Mouse (Mus musculus) neural tube, embryonic 10.5 days (tissue): ENCODE results near the gene Gm3269.
"Not testable (repeated sequence)": the region's sequence is repeated elsewhere in the genome, so short reads cannot be mapped to it uniquely, and the experiment has no call there.

Source experiments
- DNase-seq: peaks from one replicate; pipeline ENCODE4 v3.0.0-alpha.2; 2017; ENCODE audit warnings: low spot score; ENCODE audit errors: extremely low spot score

Gene Gm3269

DNA sequence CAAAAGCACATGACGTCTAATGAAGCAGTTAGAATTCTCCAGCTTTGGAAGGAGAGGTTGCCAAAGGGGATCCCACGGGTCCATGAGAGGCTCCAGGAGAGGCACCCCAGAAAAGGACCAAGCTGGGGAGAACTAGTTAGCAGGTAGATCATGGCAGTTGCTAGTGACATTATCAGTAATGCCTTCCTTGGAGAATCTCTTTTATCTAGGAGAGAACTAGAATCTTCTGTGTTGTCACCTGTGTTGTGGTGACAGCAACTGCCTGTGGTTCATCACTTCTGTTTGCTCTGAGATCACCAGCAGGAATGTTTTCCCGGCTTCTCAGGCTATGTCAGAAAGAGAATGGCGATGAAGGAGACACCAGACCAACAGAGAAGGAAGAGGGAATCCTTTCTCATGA is at the start of gene Gm3269:
TSS of gene Gm3269 (plus strand) at position 301 of the 400 bp plus-strand sequence.
- DNase-seq, result not testable (repeated sequence)

- DNase-seq, result not testable (repeated sequence)
These were observed 31.5 kb upstream of the Gm3269 start for GRCm38 (mm10) chr14:4806421-4806820.

DNA sequence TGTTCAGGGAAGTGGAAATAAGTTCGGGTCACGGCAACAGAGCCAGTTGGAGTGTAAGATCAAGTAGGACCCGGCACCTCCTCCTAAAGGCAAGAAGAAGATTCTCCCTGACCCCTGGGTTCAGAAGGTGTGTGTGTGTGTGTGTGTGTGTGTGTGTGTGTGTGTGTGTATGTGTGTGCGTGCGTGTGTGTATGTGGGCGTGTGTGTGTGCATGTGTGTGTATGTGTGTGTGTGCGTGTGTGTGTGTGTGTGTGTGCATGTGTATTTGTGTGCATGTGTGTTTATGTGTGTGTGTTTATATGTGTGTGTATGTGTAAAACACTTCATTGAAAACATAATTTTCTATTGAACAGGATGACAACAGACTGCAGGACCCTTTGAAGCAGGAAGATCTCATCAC is 16.0 kb upstream of the Gm3269 start:
- not testable (repeated sequence) for DNase-seq

DNA sequence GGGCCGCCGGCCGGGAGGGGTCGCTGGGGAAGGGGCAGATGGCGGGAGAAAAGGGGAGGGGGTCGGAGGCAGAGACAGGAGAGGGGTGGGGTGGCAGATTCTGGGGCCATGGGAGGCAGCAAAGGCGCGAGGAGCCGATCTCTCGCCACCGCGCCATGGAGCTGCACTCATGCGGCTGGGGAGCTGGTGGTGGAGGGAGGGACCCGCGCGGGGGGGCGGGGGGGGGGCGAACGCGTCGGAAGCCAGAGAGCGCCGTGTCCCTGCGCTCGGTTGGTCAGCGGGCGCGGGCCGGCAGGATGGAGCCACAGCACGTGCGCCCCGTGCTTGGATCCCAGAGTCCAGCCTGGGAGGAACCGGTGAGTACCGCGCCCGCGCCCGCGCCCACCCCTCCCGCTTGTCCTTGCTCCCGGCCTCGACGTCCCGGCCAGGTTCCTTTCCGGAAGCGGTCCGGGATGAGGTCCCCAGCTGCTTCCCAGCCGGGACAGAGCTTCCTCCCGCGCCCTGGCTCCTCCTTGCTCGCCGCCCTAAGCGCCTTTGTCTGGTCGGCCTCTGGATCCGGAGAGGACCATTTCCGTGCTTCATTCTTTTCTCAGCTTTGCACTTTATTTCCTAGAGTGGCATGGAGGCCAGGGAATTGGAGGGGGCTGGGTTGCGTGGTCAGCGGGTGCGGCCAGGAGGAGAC is 17.5 kb downstream of the Gm3269 start, which contains the start of gene Gm3264:
TSS of gene Gm3264 (plus strand) at position 278 of the 682 bp plus-strand sequence.
- peak; percentile 19 for DNase-seq

- not testable (repeated sequence) for DNase-seq
These were observed 54.2 kb downstream of the Gm3269 start, which contains the start of gene Gm3278 for GRCm38 (mm10) chr14:4892116-4892515. TSS of gene Gm3278 (plus strand) at chr14:4892416.
